Mouse (Mus musculus) brain, embryonic 14.5 days (tissue): ENCODE results near the gene Mid2.

Experiments used
- CTCF ChIP-seq: fragments of 200-500 bp; IDR thresholded peaks from 2 replicates; pipeline ENCODE4 v1.5.1; 2012; ENCODE audit warnings: inconsistent platforms, mild to moderate bottlenecking, moderate library complexity, borderline replicate concordance; ENCODE audit not compliant: insufficient read depth, insufficient read length; ENCODE audit errors: extremely low read depth
- POLR2A ChIP-seq: fragments of 200-500 bp; IDR thresholded peaks from 2 replicates; pipeline ENCODE4 v1.6.1; 2012; ENCODE audit warnings: mild to moderate bottlenecking, inconsistent platforms, borderline replicate concordance; ENCODE audit not compliant: poor library complexity, insufficient read depth, insufficient read length, severe bottlenecking; ENCODE audit errors: extremely low read depth

DNA sequence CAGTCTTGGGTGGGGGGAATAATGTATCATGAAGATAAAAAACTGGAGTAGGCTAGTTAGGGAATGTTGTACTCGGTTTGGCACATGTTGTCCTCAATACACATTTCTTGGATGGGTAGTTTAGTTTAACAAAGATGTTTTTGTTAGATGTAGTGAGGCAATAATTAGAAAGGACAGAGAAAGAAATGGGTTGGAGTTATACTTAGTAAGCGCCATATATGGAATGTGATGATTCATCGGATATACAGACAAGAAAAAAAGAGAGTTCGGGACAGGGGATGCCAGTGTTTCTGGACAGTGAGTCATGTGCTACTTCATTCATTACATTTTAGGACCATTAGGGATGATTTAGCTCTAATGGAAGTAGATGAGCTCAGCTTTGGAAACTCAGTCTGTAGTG, 41.7 kb downstream of the Mid2 start:
- no peak for TF ChIP-seq CTCF
- no peak for TF ChIP-seq POLR2A
